Mouse (Mus musculus) limb, embryonic 10.5 days (tissue): Measurements from ENCODE around the gene Tfip11. TPM values are rescaled to one million over a fixed set of nuclear protein-coding genes. Genes with fewer than 3 reads are reported as not detected.

Experiments
- DNase-seq: peaks from one replicate; pipeline ENCODE4 v3.0.0-alpha.2; 2017; ENCODE audit warnings: low spot score
- H3K27ac ChIP-seq: fragments of 300-500 bp; sonication (generic); 2 replicates; pipeline ENCODE4 v1.5.1; 2016; ENCODE audit warnings: mild to moderate bottlenecking
- H3K27me3 ChIP-seq: fragments of 300-500 bp; sonication (generic); 2 replicates; pipeline ENCODE4 v1.6.1; 2016; ENCODE audit warnings: low read depth, mild to moderate bottlenecking; ENCODE audit not compliant: poor library complexity, severe bottlenecking
- H3K36me3 ChIP-seq: fragments of 300-500 bp; sonication (generic); 2 replicates; pipeline ENCODE4 v1.6.1; 2016; ENCODE audit warnings: mild to moderate bottlenecking, moderate library complexity
- H3K4me1 ChIP-seq: fragments of 300-500 bp; sonication (generic); 2 replicates; pipeline ENCODE4 v1.6.1; 2016
- H3K4me3 ChIP-seq: fragments of 300-500 bp; sonication (generic); 2 replicates; pipeline ENCODE4 v1.5.1; 2016; ENCODE audit warnings: mild to moderate bottlenecking, moderate library complexity
- H3K9me3 ChIP-seq: fragments of 300-500 bp; sonication (generic); replicated peaks from 2 replicates; pipeline ENCODE4 v1.6.1; 2016; ENCODE audit warnings: mild to moderate bottlenecking
- WGBS: fragments of 180-500 bp; shearing (Covaris S2); methylation state at CpG from one replicate; pipeline ENCODE4 v1.1.7; 2016; 5-methylcytosine and 5-hydroxymethylcytosine counted together
- polyA plus RNA-seq: library from polyadenylated mRNA; unstranded; fragments of >200 nt; fragmentation: Nextera tagmentation; extraction: Ambion mirVana; gene quantifications from 2 replicates; pipeline ENCODE4 v1.2.1, GENCODE M21; 2016

Gene Tfip11
- polyA plus RNA-seq, 1 experiment from 2014 or later, result 44.4 TPM

- no peaks in the 10 kb centered on the region for H3K9me3 ChIP-seq
- no peak overlapping the region for H3K4me3 ChIP-seq
- DNase-seq, result no peak
- no peaks in the 10 kb centered on the region for H3K27me3 ChIP-seq
- H3K4me1 ChIP-seq, result peaks cover 5% of the 10 kb centered on the region
- WGBS, result 81% methylated on average over 9 of the region's 9 CpGs
- no peak overlapping the region for H3K27ac ChIP-seq
- peaks cover 52% of the 10 kb centered on the region for H3K36me3 ChIP-seq
Observed at GRCm38 (mm10) chr5:112382042-112382441, 55.9 kb downstream of the Tfip11 start.

- H3K9me3 ChIP-seq, result no peaks in the 10 kb centered on the region
- peaks cover 49% of the 10 kb centered on the region for H3K36me3 ChIP-seq
- no peaks in the 10 kb centered on the region for H3K27me3 ChIP-seq
- no peak overlapping the region for H3K4me3 ChIP-seq
- no peak for DNase-seq
- H3K27ac ChIP-seq, result no peak overlapping the region
- H3K4me1 ChIP-seq, result peaks cover 5% of the 10 kb centered on the region
- WGBS, result 72% methylated on average over 16 of the region's 17 CpGs
Observed at GRCm38 (mm10) chr5:112382641-112383330, 56.6 kb downstream of the Tfip11 start.

GRCm38 (mm10) chr5:112384805-112385472, 58.8 kb downstream of the Tfip11 start:
- H3K27me3 ChIP-seq, result no peaks in the 10 kb centered on the region
- H3K9me3 ChIP-seq, result no peaks in the 10 kb centered on the region
- DNase-seq, result no peak
- 93% methylated on average over 13 of the region's 13 CpGs for whole genome bisulfite sequencing
- H3K36me3 ChIP-seq, result peaks cover 33% of the 10 kb centered on the region
- no peak overlapping the region for H3K4me3 ChIP-seq
- H3K4me1 ChIP-seq, result peaks cover 5% of the 10 kb centered on the region
- H3K27ac ChIP-seq, result no peak overlapping the region

- 0 out of 2 replicates have a peak, but pooled peaks cover 2% of the 10 kb centered on the region for H3K27me3 ChIP-seq
- H3K36me3 ChIP-seq, result peaks cover 34% of the 10 kb centered on the region
- H3K27ac ChIP-seq, result no peak overlapping the region
- no peak for DNase-seq
- no peak overlapping the region for H3K4me3 ChIP-seq
- no peaks in the 10 kb centered on the region for H3K9me3 ChIP-seq
- H3K4me1 ChIP-seq, result peaks cover 5% of the 10 kb centered on the region
- WGBS, result 74% methylated on average over 2 of the region's 2 CpGs
Observed at GRCm38 (mm10) chr5:112385973-112386372, 59.8 kb downstream of the Tfip11 start.

Other genes with a start within 250 kb of the Tfip11 start
- gene Cryba4, start 73.8 kb upstream of the Tfip11 start, polyA plus RNA-seq, result 0.34 and 0.46 TPM in 2 replicates
- gene Crybb1, start 70.5 kb upstream of the Tfip11 start, polyA plus RNA-seq, result not detected in 2 replicates
- gene Tpst2, start 49.7 kb upstream of the Tfip11 start, polyA plus RNA-seq, result 37.5 and 38.0 TPM in 2 replicates
- gene Srrd, start 16.7 kb downstream of the Tfip11 start, polyA plus RNA-seq, result 56.2 and 59.2 TPM in 2 replicates
- 38.9 and 39.1 TPM in 2 replicates for gene Hps4, start 16.7 kb downstream of the Tfip11 start, polyA plus RNA-seq
- gene Gm6583, start 29.7 kb downstream of the Tfip11 start, polyA plus RNA-seq, result 0.14 and 0.25 TPM in 2 replicates
- 22.0 and 23.6 TPM in 2 replicates for gene Asphd2, start 68.5 kb downstream of the Tfip11 start, polyA plus RNA-seq
- gene Gm6588, start 123.1 kb downstream of the Tfip11 start, polyA plus RNA-seq, result not detected in 2 replicates